Mouse (Mus musculus) liver, adult 2 months (tissue): Measurements from ENCODE around the gene Cd247. TPM values are rescaled to one million over a fixed set of nuclear protein-coding genes. Genes with fewer than 3 reads are reported as not detected.

Experiments used
- DNase-seq: peaks from one replicate; pipeline ENCODE4 v3.0.0-alpha.2; 2011; ENCODE audit warnings: low read depth, low spot score; ENCODE audit errors: extremely low read depth
- H3K27ac ChIP-seq: fragments of 200-500 bp; replicated peaks from 2 replicates; pipeline ENCODE4 v1.5.1; 2012; ENCODE audit warnings: low read depth, mild to moderate bottlenecking, control low read depth, inconsistent platforms, low read length; ENCODE audit not compliant: insufficient read depth
- H3K27me3 ChIP-seq: fragments of 200-500 bp; 2 replicates; pipeline ENCODE4 v1.6.1; 2012; ENCODE audit warnings: mild to moderate bottlenecking, moderate library complexity, low read length, inconsistent platforms; ENCODE audit not compliant: control insufficient read depth, insufficient read depth
- H3K36me3 ChIP-seq: fragments of 200-500 bp; 2 replicates; pipeline ENCODE4 v1.6.1; 2012; ENCODE audit warnings: low read length, inconsistent platforms; ENCODE audit not compliant: control insufficient read depth, insufficient read depth
- H3K4me1 ChIP-seq: fragments of 200-500 bp; 2 replicates; pipeline ENCODE4 v1.6.1; 2011; ENCODE audit warnings: low read length; ENCODE audit not compliant: control insufficient read depth, insufficient read depth
- H3K4me3 ChIP-seq: fragments of 200-500 bp; 2 replicates; pipeline ENCODE4 v1.5.1; 2011; ENCODE audit warnings: low read depth, mild to moderate bottlenecking, control low read depth, low read length, moderate library complexity; ENCODE audit not compliant: insufficient read depth
- H3K79me2 ChIP-seq: fragments of 200-500 bp; 2 replicates; pipeline ENCODE4 v1.6.1; 2012; ENCODE audit warnings: inconsistent platforms, mild to moderate bottlenecking, low read length, moderate library complexity; ENCODE audit not compliant: control insufficient read depth, insufficient read depth
- H3K9ac ChIP-seq: fragments of 200-500 bp; 2 replicates; pipeline ENCODE4 v1.6.1; 2012; ENCODE audit warnings: low read depth, mild to moderate bottlenecking, control low read depth, inconsistent platforms, low read length
- CTCF ChIP-seq: fragments of 200-500 bp; IDR thresholded peaks from 2 replicates; pipeline ENCODE4 v1.5.1; 2011; ENCODE audit warnings: low read depth, low read length, control low read depth
- POLR2A ChIP-seq: fragments of 200-500 bp; IDR thresholded peaks from 2 replicates; pipeline ENCODE4 v1.6.1; 2011; ENCODE audit warnings: low read length, control low read depth; ENCODE audit not compliant: insufficient read depth; ENCODE audit errors: extremely low read depth
- WGBS: fragments of 180-500 bp; shearing (Covaris S2); methylation state at CpG from one replicate; pipeline ENCODE4 v1.1.7; 2018; 5-methylcytosine and 5-hydroxymethylcytosine counted together
- polyA plus RNA-seq: library from polyadenylated mRNA; depleted of rRNA; stranded (reverse); fragments of >200 nt; gene quantifications from 2 replicates; pipeline ENCODE4 v1.2.3, GENCODE M21; 2012
- total RNA-seq: library from RNA; depleted of rRNA; stranded (reverse); fragments of >200 nt; gene quantifications from 2 replicates; pipeline ENCODE4 v1.2.3, GENCODE M21; 2014

Cd247 gene
- total and polyA plus RNA-seq, 2 experiments: 0.55 to 0.64 TPM

DNA sequence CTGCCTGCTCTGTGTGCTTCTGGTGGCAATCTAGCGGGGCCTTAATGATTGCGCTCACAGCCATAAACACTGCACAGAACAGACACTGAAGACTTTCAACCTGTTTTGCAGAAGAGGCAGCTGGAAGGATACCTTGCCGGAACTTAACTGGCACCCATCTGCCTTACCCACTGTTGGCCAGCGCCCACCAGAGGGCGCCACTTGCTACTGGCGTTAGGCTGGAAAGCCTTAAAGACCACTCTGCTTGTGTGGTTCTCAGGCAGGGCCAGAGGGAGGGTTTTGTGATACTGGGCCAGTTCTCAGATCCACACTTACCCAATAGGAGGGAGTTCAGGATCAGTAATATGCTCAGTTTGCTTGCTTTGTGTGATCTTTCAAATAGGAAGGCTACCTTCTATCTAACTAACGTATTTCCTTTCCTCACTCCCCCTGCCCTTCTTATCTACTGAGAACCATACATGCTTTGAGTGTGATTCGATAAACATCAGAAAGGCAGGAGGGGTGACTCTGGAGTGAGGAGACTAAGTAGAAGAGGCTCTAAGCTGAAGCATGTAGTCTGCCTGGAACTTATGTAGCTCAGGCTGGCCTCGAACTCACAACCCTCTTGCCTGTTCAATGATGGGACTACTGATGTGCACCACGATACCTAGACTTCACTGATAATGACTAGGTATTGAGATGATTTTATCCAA is 65.4 kb downstream of the Cd247 start:
- peaks cover 9% of the 10 kb centered on the region for H3K4me1 ChIP-seq
- no peak overlapping the region for H3K9ac ChIP-seq
- no peak overlapping the region for H3K27ac ChIP-seq
- H3K36me3 ChIP-seq: no peaks in the 10 kb centered on the region
- TF ChIP-seq CTCF (peak; percentile 93), POLR2A (no peak)
- H3K79me2 ChIP-seq: no peaks in the 10 kb centered on the region
- WGBS: 62% methylated on average over 10 of the region's 10 CpGs
- peak; percentile 26 for DNase-seq
- H3K27me3 ChIP-seq: no peaks in the 10 kb centered on the region
- no peak overlapping the region for H3K4me3 ChIP-seq

- Histone ChIP-seq H3K4me1 (no peaks in the 10 kb centered on the region), H3K36me3 (no peaks in the 10 kb centered on the region), H3K4me3 (no peak overlapping the region), H3K27me3 (no peaks in the 10 kb centered on the region), H3K79me2 (no peaks in the 10 kb centered on the region), H3K9ac (no peak overlapping the region), H3K27ac (no peak overlapping the region)
- DNase-seq: no peak
- TF ChIP-seq CTCF: no peak
- TF ChIP-seq POLR2A: no peak
- 78% methylated on average over 9 of the region's 9 CpGs for WGBS
Observed at GRCm38 (mm10) chr1:165855759-165856545, 67.5 kb downstream of the Cd247 start.

DNA sequence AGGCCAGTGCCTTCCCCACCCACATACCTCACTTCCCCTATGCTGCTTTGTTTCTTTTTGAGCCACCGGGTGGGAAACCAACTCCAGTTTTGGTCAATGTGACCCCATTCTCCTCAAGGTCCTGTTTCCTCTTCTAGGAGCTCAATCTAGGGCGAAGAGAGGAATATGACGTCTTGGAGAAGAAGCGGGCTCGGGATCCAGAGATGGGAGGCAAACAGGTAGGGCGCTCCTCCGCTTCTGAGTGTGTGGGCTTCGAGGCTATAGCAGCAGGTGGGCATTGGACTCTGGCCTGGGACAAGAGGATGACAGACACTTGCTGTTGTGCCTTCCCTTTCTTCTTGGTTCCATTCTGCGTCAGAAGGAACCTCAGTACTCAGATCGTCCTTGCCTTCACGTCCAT is 68.8 kb downstream of the Cd247 start:
- TF ChIP-seq POLR2A (no peak), CTCF (no peak)
- no peak overlapping the region for H3K27ac ChIP-seq
- H3K79me2 ChIP-seq: no peaks in the 10 kb centered on the region
- no peaks in the 10 kb centered on the region for H3K27me3 ChIP-seq
- no peaks in the 10 kb centered on the region for H3K4me1 ChIP-seq
- no peak for DNase-seq
- H3K36me3 ChIP-seq: no peaks in the 10 kb centered on the region
- H3K4me3 ChIP-seq: no peak overlapping the region
- H3K9ac ChIP-seq: no peak overlapping the region
- 89% methylated on average over 11 of the region's 11 CpGs for WGBS

GRCm38 (mm10) chr1:165858356-165858755 is 69.9 kb downstream of the Cd247 start:
- no peaks in the 10 kb centered on the region for H3K27me3 ChIP-seq
- no peak overlapping the region for H3K4me3 ChIP-seq
- DNase-seq: no peak
- H3K9ac ChIP-seq: no peak overlapping the region
- WGBS: 86% methylated on average over 5 of the region's 5 CpGs
- H3K79me2 ChIP-seq: no peaks in the 10 kb centered on the region
- TF ChIP-seq POLR2A: no peak
- peak; percentile 69 for TF ChIP-seq CTCF
- H3K27ac ChIP-seq: no peak overlapping the region
- H3K36me3 ChIP-seq: no peaks in the 10 kb centered on the region
- no peaks in the 10 kb centered on the region for H3K4me1 ChIP-seq

DNA sequence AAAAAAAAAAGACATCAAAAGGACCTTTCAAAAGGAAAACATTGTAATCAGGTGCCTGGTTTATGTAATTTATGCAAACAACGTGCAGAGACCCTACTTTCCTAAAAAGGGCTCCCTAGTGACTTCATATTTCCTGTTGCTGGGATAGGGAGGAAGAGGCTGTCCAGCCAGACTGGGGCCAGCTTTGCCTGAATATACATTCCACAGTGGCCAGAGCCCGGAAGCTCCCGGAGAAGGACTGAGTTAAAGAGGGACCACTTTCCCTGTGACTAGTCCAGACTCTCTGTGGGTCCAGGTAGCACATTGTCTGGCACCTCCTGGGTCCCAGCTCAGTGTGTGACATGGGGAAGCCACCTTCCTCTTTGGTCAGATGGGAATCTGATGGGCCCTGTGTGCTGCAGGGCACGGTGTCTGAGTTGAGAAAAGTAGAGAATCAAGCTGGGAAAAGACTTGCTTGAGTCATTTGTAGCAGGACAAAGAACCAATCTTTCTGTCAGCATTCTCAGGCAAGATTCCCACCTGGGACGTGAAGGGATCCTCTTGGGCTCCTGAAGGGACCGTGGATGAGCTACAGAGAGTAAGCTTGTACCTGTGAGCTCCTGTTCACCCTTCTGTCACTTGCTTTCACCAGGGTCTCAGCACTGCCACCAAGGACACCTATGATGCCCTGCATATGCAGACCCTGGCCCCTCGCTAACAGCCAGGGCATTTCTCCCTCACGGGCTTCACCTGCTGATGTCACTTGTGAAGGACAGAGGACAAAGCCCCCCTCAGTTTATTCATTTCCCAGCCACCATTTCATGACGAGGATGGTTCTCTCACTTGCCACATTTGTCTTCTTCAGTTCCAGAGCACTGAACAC is 72.1 kb downstream of the Cd247 start:
- H3K27me3 ChIP-seq: no peaks in the 10 kb centered on the region
- no peak for DNase-seq
- no peak overlapping the region for H3K4me3 ChIP-seq
- no peaks in the 10 kb centered on the region for H3K4me1 ChIP-seq
- WGBS: 78% methylated on average over 9 of the region's 9 CpGs
- no peak for TF ChIP-seq POLR2A
- no peak for TF ChIP-seq CTCF
- H3K27ac ChIP-seq: no peak overlapping the region
- H3K9ac ChIP-seq: no peak overlapping the region
- no peaks in the 10 kb centered on the region; the same call in 1 of the 2 replicates for H3K36me3 ChIP-seq
- no peaks in the 10 kb centered on the region for H3K79me2 ChIP-seq
